Comparison of ENCODE assay signal across 16 mouse cellular contexts in the genomic region with DNA sequence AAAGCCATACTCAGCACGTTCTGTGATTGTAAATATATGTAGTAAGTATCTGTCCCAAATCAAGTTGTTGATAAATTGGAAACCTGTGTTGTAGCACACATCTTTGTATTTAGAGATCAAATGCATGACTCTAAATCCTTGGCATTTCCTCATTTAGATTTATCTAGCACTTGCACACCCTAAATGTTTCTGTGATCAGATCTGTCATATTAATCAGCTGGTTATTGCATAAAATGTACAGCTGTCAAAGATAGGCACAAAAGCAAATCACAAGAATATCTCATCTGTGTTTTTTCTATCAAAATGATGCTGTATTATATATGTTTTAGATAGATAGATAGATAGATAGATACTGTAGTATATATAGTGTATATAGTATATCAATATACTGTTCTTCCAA.
"Had no signal": no experiment of that assay in that cellular context is flagged by ENCODE, and none has a peak within 500 bp of the region (broad histone marks: within the 10 kb centered on the region; RNA-seq: fewer than 3 reads in every experiment).

No protein-coding gene starts in this region.

- H3K27me3 ChIP-seq: megakaryocyte, embryonic 14.5 days; midbrain, embryonic 15.5 days; neural tube, embryonic 12.5 days had no signal

- H3K9me3 ChIP-seq: limb, embryonic 10.5 days; megakaryocyte, embryonic 14.5 days; midbrain, embryonic 15.5 days; neural tube, embryonic 12.5 days had no signal

- H3K9ac ChIP-seq: midbrain, embryonic 15.5 days; neural tube, embryonic 12.5 days had no signal

- H3K4me3 ChIP-seq: left cerebral cortex, adult 2 months; limb, embryonic 10.5 days; megakaryocyte, embryonic 14.5 days; midbrain, embryonic 15.5 days; neural tube, embryonic 12.5 days had no signal

- H3K4me2 ChIP-seq: midbrain, embryonic 11.5 days; midbrain, embryonic 15.5 days; neural tube, embryonic 12.5 days had no signal

- DNase-seq: kidney, adult 9 months; kidney, postnatal 4 days; lung, adult 2 months; lung, postnatal 4 days; spleen, adult 18-20 months; thymus, adult 2 months; thymus, postnatal 25 days had no signal

- H3K36me3 ChIP-seq: limb, embryonic 10.5 days; midbrain, embryonic 15.5 days; neural tube, embryonic 12.5 days had no signal

- ATAC-seq: intestine, postnatal 0 days; lung, postnatal 0 days; midbrain, embryonic 15.5 days had no signal

- H3K27ac ChIP-seq: kidney, postnatal 0 days; limb, embryonic 10.5 days; midbrain, embryonic 15.5 days; neural tube, embryonic 12.5 days had no signal
